Mouse (Mus musculus) kidney, adult 18-20 months (tissue): ENCODE measurements around the gene Strada.
A peak's percentile ranks its signal among the peaks of the same experiment; 100 is the strongest.
"Not testable (repeated sequence)": the region's sequence is repeated elsewhere in the genome, so short reads cannot be mapped to it uniquely, and the experiment has no call there.

Experiments used
- DNase-seq: peaks from one replicate; pipeline ENCODE4 v3.0.0; 2021

The Strada gene

DNA sequence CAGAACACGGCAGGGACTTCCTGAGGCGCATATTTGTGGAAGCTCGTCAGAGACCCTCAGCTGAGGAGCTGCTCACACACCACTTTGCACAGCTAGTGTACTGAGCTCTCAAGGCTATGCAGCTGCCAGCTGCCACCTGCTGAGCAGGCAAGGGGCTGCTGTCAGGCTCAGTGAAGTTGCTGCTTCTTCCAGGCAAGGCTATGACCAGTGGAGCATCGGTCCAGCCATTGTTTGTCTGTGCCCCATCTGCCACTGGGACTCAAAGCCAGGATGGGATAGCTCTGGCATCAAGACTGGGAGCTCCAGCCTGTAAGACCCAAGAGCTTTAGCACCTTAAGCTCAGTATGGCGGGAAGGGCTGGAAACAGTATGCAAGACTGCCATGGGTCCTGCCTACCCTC is 47.9 kb downstream of the Strada start:
- DNase-seq, result no peak

DNA sequence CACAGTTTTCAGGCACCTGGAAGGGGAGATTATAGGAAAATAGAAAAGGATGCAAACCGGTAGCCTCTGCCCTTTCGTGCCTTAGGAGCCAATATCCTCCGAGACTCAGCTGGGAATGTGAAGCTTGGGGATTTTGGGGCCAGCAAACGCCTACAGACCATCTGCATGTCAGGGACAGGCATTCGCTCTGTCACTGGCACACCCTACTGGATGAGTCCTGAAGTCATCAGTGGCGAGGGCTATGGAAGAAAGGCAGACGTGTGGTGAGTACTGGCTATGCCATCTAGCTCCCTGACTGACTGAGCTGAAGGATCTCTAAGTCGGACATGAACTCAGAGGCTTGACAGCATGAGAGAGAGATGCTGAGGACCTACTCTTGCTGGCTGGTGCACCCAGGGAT is 49.8 kb downstream of the Strada start:
- DNase-seq, result no peak

DNA sequence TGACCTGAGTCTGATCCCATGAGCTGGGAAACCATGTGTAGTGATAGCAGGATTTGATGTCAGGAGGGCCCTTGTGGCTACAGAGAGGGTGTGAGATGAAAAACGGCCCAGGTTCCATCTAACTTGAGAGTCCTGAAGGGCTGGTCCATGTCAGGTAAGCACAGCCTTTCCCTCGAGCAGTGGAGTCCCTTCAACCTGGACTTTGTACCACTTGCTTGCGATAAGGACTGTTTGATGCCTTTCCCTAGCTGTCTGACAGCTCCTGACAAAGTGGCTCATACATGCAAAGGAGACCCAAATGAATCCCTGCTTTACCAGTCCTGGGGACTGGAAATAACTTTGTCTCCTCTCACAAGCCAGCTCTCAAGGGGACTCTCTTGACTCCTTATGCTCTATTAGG is 50.7 kb downstream of the Strada start:
- DNase-seq, result no peak

DNA sequence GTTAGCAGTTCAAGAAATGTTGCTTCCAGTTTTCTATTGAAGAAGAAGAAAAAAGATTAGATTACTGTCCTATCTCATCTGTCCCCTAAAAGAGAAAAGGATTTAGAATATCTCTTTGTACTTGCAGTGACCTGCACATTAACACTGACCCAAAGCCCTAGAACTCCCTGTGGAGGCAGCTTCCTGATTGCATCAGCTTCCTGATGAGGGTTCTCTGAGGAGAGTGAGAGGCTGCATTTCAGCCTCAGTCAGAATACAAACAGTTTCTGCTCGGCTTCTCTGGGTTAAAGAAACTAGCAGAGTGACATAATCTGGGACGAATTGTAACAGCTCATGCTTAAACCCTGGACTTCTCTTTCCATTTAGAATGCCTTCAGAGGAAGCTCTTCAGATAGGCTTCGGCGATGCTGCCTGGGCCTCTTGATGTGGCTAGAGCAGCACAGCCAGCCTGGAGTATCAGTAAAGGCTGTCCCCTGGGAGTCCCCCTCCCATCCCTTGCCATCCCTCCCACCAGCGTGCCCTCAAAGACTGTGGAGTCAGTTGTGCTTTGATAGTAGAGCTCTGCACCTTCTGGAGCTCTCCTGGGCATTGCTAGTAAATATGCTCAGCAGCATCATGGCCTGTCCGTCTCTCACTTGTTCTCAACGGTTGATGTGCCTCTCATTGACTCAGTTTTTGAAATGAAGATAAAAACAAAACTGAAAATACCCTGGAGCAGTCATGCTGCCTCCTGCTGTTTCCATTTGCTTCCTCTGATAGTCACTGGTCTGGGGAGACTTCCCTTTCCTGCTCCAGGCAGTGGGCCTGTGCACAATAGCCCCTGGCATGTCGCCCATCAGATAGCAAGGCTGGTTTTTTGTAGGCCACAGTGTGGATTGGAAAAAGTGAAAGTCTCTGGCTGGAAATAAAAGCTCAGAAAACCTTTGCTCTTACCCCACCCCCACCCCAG is 67.1 kb downstream of the Strada start:
- DNase-seq, result peak; percentile 80

DNA sequence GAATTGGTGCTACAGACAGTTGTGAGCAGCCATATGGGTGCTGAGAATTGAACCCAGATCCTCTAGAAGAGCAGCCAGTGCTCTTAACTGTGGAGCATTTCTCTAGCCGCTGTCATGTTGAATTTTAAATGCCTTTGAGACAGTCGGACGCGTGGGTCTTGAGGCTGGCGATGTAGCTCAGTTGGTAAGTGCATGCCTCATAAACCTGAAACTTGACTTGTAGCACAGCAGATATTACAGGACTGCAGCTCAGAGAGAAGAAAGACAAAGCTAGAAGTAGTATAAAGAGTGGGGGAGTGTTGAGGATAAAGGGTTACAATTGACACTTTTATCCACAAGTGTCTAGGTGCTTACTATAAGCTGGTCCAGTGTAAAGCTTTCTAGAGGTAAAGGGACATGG is 69.5 kb downstream of the Strada start:
- DNase-seq, result no peak

DNA sequence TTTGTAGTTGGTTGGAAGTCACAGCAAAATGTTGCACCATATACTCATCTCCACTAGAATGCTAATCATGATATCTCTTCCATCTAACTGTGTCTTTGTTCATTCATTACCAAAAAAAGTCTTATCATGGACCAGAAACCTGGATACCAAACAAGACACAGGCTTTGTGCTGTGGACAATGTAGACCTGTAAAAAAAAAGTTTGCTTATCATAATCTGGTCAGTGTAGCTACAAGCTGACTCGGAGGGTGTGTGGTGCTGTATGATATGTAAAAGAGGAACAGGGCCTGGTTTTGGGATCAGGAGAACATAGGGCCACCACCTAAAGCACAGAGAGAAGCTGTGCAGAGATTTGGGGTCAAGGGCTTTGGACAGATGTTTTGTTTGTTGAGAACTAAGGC is 72.5 kb downstream of the Strada start:
- no peak for DNase-seq

DNA sequence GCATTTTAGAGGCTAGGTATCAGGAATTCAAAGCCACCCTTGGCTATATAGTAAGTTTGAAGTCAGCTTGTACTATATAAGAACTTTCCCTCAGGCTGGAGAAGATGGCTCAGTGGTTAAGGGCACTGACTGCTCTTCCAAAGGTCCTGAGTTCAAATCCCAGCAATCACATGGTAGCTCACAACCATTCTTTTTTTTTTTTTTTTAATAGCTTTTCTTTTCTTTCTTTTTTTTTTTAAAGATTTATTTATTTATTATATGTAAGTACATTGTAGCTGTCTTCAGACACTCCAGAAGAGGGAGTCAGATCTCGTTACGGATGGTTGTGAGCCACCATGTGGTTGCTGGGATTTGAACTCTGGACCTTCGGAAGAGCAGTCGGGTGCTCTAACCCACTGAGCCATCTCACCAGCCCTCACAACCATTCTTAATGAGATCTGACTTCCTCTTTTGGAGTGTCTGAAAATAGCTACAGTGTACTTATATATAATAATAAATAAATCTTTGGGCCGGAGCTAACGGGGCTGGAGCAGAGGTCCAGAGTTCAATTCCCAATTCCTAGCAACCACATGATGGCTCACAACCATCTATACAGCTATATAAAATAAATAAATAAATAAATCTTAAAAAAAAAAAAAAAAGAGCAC is 75.1 kb downstream of the Strada start:
- not testable (repeated sequence) for DNase-seq

DNA sequence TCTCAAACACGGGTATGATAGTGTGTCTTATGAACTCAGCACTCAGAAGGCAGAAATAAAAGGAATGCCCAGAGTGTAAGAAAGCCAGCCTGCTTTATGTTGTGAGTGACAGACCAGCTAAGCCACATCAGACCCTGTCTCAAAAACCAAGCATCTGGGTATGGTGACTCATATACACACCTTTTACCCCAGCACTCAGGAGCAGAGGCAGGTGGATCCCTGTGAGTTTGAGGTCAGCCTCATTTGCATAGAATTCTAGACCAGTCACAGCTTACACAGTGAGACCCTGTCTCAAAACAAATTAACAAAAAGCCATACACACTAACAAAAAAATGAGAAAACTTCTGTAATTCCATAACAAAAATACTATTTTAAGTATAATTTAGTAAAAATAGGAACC is 76.1 kb downstream of the Strada start:
- no peak for DNase-seq

DNA sequence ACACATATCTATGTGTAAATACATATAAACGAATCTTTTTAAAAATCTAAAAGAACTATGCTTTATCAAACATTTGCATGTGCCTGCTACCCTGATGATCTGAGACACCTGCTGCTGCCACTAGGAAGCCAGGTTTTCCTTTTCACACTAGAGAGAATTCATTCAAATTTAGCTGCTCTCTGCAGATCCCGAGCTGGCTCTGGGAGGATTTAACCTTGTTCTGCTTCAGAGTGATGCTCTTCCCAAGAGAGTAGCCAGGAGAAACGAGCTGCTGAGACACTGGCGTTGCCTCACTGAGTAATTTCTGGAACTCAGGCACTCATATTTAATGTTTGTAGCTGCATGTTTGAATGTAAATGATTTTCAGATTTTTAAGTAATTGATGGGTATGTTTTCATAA is 77.2 kb downstream of the Strada start:
- DNase-seq, result no peak

DNA sequence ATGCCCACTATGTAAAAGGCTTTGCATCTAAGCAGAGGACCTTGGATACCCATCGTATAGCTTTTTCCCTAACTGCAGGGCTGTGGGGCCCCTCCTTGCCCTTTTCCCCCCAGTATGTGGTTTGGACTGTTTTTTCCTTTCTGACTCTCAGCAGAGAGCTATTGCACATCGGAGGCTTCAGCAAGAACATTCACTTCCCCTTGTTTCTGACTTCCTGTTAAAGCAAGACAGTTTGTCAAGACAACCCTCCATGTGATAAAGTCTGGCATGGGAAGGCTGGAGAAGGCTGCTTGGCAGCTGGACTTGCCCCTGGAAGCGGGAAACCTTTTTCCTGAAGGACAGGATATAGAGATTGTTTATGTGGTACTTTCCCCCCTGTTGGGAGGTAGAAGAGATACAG is 79.2 kb downstream of the Strada start:
- peak; percentile 4 for DNase-seq

DNA sequence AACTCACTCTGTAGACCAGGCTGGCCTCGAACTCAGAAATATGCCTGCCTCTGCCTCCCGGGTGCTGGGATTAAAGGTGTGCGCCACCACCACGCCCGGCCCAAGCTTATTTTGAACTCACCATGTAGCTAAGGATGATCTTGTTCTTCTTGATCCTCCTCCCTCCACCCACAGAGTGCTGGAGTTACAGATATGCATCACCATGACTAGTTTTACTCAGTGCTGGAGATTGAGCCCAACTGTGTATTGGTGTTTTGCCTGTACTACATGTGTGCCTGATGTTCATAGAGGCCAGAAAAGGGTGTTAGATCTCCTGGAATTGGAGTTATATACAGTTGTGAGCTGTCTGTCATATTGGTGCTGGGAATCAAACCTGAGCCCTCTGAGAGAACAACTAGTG is 79.7 kb downstream of the Strada start:
- DNase-seq, result no peak
